Mouse (Mus musculus) heart, adult 2 months (tissue): ENCODE results near the gene Palld. TPM values are rescaled to one million over a fixed set of nuclear protein-coding genes. Genes with fewer than 3 reads are reported as not detected.

Experiments used
- DNase-seq, 2 experiments: peaks; one replicate each; pipeline ENCODE4 v3.0.0; 2021
- H3K27ac ChIP-seq: fragments of 200-600 bp; 2 replicates; pipeline ENCODE4 v1.8.1; 2022
- H3K27me3 ChIP-seq: fragments of 200-500 bp; 2 replicates; pipeline ENCODE4 v1.6.1; 2012; ENCODE audit warnings: mild to moderate bottlenecking, low read length, inconsistent platforms, mixed read lengths; ENCODE audit not compliant: control insufficient read depth, insufficient read depth
- H3K36me3 ChIP-seq: fragments of 200-500 bp; 2 replicates; pipeline ENCODE4 v1.6.1; 2012; ENCODE audit warnings: low read length, inconsistent platforms; ENCODE audit not compliant: control insufficient read depth, insufficient read depth
- H3K4me1 ChIP-seq: fragments of 200-500 bp; 2 replicates; pipeline ENCODE4 v1.6.1; 2011; ENCODE audit warnings: low read length; ENCODE audit not compliant: control insufficient read depth, insufficient read depth
- H3K4me3 ChIP-seq: fragments of 200-600 bp; 2 replicates; pipeline ENCODE4 v1.8.1; 2022
- H3K79me2 ChIP-seq: fragments of 200-500 bp; replicated peaks from 2 replicates; pipeline ENCODE4 v1.6.1; 2012; ENCODE audit warnings: mild to moderate bottlenecking, inconsistent platforms, low read length, moderate library complexity, mixed read lengths; ENCODE audit not compliant: control insufficient read depth, insufficient read depth
- H3K9ac ChIP-seq: fragments of 200-500 bp; 2 replicates; pipeline ENCODE4 v1.6.1; 2012; ENCODE audit warnings: low read depth, mild to moderate bottlenecking, control low read depth, inconsistent platforms, low read length, mixed read lengths
- CTCF ChIP-seq: fragments of 200-600 bp; IDR thresholded peaks from 2 replicates; pipeline ENCODE4 v1.8.1; 2022; ENCODE audit warnings: antibody characterized with exemption, mild to moderate bottlenecking, moderate library complexity
- EP300 ChIP-seq: fragments of 200-500 bp; IDR thresholded peaks from 2 replicates; pipeline ENCODE4 v1.6.1; 2011; ENCODE audit warnings: low read depth, low read length, control low read depth; ENCODE audit not compliant: insufficient read depth
- POLR2A ChIP-seq: fragments of 200-500 bp; IDR thresholded peaks from 2 replicates; pipeline ENCODE4 v1.6.1; 2011; ENCODE audit warnings: mild to moderate bottlenecking, low read depth, low read length, control low read depth; ENCODE audit not compliant: insufficient read depth
- WGBS: fragments of 180-500 bp; shearing (Covaris S2); methylation state at CpG from one replicate; pipeline ENCODE4 v1.1.7; 2018; 5-methylcytosine and 5-hydroxymethylcytosine counted together
- intact Hi-C: fragments of 180-260 bp; cut with DNase I; formaldehyde crosslinking; loops from one replicate; pipeline ENCODE4 v1.15.1; 2025
- polyA plus RNA-seq: library from polyadenylated mRNA; depleted of rRNA; stranded (reverse); fragments of >200 nt; gene quantifications from 2 replicates; pipeline ENCODE4 v1.2.3, GENCODE M21; 2012
- total RNA-seq, 2 experiments: library from RNA; stranded (reverse); gene quantifications; 2 replicates each; pipeline ENCODE4 v1.2.3; 2021

Palld gene
- total and polyA plus RNA-seq, 3 experiments, result 60.3 to 188 (median 169) TPM

DNA sequence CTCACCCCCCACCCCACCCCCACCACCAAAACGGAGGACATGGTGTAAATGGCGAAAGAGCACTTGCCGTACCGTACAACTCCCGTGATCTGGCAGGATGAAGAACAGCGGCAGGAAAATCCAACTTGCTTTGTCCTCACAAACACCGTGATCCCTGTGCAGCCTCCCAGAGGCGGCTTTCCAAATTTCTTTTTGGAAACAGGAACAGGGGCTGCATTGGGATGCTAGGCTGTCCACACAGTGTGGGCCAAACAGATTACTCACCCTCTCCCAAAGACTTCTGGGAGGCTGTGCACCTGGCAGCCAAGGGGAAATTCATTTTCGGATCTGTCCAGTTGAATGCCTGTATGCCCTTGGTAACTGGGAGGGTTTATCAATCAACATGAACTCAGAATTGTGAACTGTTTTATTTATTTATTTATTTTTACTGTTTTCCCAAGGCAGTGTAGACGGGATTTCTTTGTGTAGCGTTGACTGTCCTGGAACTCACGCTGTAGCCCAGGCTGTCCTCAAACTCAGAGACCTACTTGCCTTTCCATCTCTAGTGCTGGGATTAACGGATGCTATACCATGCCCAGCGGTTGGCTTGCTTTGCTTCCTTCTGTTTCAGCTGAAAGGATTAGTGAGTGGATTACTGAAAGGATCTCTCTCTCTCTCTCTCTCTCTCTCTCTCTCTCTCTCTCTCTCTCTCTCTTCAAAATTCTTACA is 422.1 kb downstream of the Palld start:
- Histone ChIP-seq H3K4me1 (no peaks in the 10 kb centered on the region), H3K79me2 (no peaks in the 10 kb centered on the region), H3K4me3 (no peak overlapping the region), H3K27ac (no peak overlapping the region), H3K9ac (no peak overlapping the region), H3K27me3 (no peaks in the 10 kb centered on the region), H3K36me3 (no peaks in the 10 kb centered on the region)
- intact Hi-C loops, result loop anchor here (5.0 kb wide), 1 partner anchor 438 kb away; no protein-coding TSS in a partner anchor
- TF ChIP-seq POLR2A (no peak), CTCF (no peak), EP300 (no peak)
- peak in 1 of 2 experiments; percentile 15 for DNase-seq
- 85% methylated on average over 14 of the region's 14 CpGs for WGBS

DNA sequence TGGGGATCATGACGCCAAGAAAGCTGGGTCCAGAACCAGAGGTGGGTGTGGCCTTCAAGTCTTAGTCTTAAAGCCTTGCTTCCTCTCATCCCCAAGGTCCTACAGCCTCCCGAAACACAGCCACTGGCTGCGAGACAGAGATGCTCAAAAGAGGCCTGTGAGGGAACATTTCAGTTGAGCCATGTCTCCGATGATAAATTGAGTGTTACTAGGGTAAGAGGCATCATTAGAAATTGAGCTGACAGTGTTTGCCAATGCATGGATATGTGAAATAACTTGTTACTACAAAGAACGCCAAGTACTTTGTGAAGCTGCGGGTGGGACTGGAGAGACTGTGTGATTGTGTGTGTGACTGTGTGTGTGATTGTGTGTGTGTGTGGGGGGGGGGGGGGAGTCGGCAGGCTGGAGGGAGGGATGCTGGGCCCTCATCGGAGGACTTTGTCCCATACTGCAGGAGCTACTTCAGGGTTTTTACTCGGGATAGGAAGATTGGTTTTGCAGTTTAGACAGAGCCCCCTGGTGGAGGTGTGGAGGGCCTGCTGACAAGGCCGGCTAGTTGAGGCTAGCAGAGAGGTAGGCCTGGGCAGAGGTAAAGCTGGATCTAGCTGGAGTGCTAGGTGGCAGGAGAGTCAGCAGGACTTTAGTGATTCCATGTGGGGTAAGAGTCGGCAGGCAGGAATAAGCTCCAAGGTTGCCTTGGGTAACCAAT is 422.8 kb downstream of the Palld start:
- intact Hi-C loops, result loop anchor here (5.0 kb wide), 1 partner anchor 437 kb away; no protein-coding TSS in a partner anchor
- Histone ChIP-seq H3K9ac (no peak overlapping the region), H3K4me3 (no peak overlapping the region), H3K4me1 (no peaks in the 10 kb centered on the region), H3K27me3 (no peaks in the 10 kb centered on the region), H3K79me2 (no peaks in the 10 kb centered on the region), H3K27ac (no peak overlapping the region), H3K36me3 (no peaks in the 10 kb centered on the region)
- TF ChIP-seq EP300 (no peak), CTCF (peak; percentile 74), POLR2A (no peak)
- peak; percentile 36 to 58 for DNase-seq
- WGBS, result 53% methylated on average over 11 of the region's 11 CpGs

DNA sequence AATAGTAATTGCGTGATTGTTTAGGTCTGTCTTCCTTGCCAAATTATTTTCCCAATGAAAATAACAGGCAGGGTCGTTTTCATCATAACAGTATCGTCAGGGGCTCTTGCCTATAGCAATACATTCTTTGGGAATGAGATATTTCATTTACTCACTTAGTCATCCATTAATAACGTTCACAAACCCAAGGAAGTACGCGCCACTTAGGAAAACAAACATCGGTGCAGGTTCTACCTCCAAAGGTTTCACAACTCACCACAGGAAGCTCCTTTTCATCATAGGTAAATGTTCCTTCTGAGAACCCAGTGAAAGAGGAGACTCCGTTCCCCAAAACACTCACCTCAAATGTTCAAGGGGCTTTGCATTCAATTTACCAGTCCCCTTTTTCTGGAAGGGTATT is 423.7 kb downstream of the Palld start:
- Histone ChIP-seq H3K36me3 (no peaks in the 10 kb centered on the region), H3K27ac (no peak overlapping the region), H3K4me3 (no peak overlapping the region), H3K27me3 (no peaks in the 10 kb centered on the region), H3K4me1 (no peaks in the 10 kb centered on the region), H3K9ac (no peak overlapping the region), H3K79me2 (no peaks in the 10 kb centered on the region)
- intact Hi-C loops, result no loop called here
- TF ChIP-seq POLR2A (no peak), CTCF (no peak), EP300 (no peak)
- no peak for DNase-seq
- 79% methylated on average over 8 of the region's 8 CpGs for WGBS

DNA sequence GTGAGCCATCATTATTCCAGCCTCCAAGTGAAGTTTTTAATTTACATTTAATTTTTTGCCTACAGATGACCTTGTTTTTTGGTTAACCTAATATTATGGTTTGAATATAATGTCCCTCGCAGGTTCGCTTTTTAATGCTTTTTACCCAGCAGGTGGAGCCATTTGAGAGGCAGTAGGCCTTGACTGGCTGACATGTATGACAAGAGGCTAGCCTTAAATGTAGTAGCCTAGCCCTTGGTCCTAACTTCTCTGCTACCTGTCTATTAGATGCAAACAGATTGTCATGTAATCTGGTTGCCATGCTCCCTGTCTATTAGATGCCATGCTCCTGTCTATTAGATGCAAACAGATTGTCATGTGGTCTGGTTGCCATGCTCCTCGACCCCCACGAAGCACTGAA is 424.3 kb downstream of the Palld start:
- Histone ChIP-seq H3K79me2 (no peaks in the 10 kb centered on the region), H3K4me1 (no peaks in the 10 kb centered on the region), H3K9ac (no peak overlapping the region), H3K27ac (no peak overlapping the region), H3K36me3 (no peaks in the 10 kb centered on the region), H3K4me3 (no peak overlapping the region), H3K27me3 (no peaks in the 10 kb centered on the region)
- intact Hi-C loops, result no loop called here
- no peak for DNase-seq
- TF ChIP-seq CTCF (peak; percentile 12; the same call in 1 of the 2 replicates), EP300 (no peak), POLR2A (no peak)
- WGBS, result 93% methylated on average over 4 of the region's 4 CpGs

DNA sequence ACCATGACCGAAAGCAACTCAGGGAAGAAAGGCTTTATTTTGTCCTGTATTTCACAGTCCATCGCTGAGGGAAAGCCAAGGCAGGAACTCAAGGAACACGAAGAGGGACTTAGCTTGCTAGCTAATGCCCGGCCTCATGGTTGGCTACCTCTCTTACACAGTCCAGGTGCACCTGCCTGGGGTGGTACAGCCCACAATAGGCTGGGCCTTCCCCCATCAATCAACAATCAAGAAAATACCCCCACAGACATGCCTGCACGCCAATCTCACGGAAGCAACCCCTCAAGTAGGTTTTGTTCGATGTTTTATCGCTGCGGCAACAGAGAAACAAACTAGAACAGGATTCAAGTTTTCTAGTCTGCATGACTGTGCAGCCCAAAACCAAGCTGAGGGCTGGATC is 426.3 kb downstream of the Palld start:
- 89% methylated on average over 9 of the region's 9 CpGs for WGBS
- TF ChIP-seq CTCF (no peak), EP300 (no peak), POLR2A (no peak)

DNA sequence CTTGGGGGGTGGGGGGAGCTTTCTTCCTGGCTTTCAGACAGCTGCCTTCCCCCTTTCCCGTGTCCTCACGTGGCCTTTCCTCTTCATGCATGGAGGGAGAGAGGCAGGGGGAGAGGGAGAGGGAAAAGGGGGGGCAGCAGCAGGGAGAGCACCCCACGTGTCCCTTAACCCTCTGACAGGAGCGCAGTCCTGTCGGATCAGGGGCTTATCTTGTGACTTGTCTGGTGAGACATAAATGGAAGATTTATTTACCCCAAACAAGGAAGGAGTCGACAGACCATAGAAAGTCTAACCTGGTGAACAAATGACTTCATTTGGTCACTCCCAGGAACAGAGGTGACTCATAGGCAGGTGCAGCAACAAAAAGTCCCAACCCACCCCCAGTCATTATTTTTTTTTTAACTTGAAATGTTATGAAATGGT is 427.2 kb downstream of the Palld start:
- WGBS, result 56% methylated on average over 6 of the region's 6 CpGs
- DNase-seq, result no peak
- Histone ChIP-seq H3K27me3 (no peaks in the 10 kb centered on the region), H3K79me2 (no peaks in the 10 kb centered on the region), H3K27ac (no peak overlapping the region), H3K36me3 (no peaks in the 10 kb centered on the region), H3K4me3 (no peak overlapping the region), H3K4me1 (no peaks in the 10 kb centered on the region), H3K9ac (no peak overlapping the region)
- TF ChIP-seq POLR2A (no peak), EP300 (no peak), CTCF (no peak)
- intact Hi-C loops, result no loop called here

More for the DNA sequence above, 426.3 kb downstream of the Palld start:
- Histone ChIP-seq H3K27ac (no peak overlapping the region), H3K36me3 (no peaks in the 10 kb centered on the region), H3K9ac (no peak overlapping the region), H3K79me2 (no peaks in the 10 kb centered on the region), H3K4me1 (no peaks in the 10 kb centered on the region), H3K27me3 (no peaks in the 10 kb centered on the region), H3K4me3 (no peak overlapping the region)
- no peak for DNase-seq
- intact Hi-C loops, result no loop called here
